Mouse (Mus musculus): ENCODE measurements around the gene Comtd1. TPM values are rescaled to one million over a fixed set of nuclear protein-coding genes. Genes with fewer than 3 reads are reported as not detected.

Gene Comtd1
- total RNA-seq, 2 experiments from 2014 or later, result 32.3 to 34.7 TPM

GRCm38 (mm10) chr14:21838336-21839017, 10.3 kb downstream of the Comtd1 start:
- DNase-seq (ENCODE audit: low spot score in 2 of 2), result no peak

GRCm38 (mm10) chr14:21831830-21832403, 16.9 kb downstream of the Comtd1 start:
- no peak for DNase-seq (ENCODE audit: low spot score in 2 of 2)

GRCm38 (mm10) chr14:21830876-21831767, 17.7 kb downstream of the Comtd1 start:
- DNase-seq (ENCODE audit: low spot score in 2 of 2), result peak; percentile 96 to 98

DNA sequence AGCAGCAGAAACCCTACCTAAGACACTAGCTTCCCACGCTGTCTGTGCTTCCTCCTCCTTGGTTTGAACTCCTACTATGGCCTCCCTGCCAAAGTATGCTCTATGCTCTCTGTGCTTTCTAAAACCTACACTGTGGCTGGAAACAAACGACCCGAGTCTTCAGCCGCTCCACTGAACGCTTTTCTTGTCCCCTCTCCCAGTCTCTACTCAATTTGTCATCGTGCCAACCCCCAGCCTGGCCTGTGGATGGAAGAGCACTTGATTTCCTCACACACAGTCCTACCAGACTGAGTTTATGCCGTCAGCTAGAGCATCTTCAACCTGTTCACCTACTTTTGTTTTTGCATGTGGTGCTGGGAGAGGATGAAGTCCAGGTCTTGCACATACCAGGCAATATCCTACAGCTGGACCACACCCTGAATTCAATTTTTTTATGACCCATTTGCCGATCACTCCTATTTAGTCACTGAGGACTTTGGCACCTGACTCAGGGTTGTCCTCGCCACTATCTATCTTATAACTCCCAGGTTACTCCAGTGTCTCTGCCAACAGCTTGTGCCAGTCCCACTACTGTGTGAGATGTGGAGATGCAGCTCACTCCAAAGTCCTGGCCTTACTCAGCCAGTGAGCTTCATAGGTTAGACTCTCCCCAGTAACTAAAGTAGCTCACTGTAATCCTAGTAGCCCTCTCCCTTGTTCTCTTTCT, 22.8 kb downstream of the Comtd1 start:
- no peak for DNase-seq (ENCODE audit: low spot score in 2 of 2)

DNA sequence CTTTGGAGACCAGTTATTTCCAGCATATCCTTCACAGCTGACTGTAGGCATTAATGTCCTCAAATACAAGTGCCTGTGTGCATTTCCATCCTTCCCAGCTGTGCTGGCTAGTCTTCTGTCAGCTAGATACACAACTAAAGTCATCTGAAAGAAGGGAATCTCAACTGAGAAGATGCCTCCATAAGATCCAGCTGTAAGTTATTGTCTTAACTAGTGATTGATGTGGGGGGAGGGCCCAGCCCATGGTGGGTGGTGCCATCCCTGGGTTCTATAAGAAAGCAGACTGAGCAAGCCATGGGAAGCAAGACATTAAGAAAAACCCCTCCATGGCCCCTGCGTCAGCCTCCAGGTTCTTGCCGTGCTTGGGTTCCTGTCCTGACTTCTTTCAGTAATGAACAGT, 23.8 kb downstream of the Comtd1 start, which contains the start of gene Vdac2:
Vdac2 (plus strand) TSS at position 301 of the 400 bp plus-strand sequence.
- no peak for DNase-seq (ENCODE audit: low spot score in 2 of 2)

GRCm38 (mm10) chr14:21823897-21824296, 24.9 kb downstream of the Comtd1 start:
- DNase-seq (ENCODE audit: low spot score in 2 of 2), result no peak

- peak; percentile 31 to 53 for DNase-seq (ENCODE audit: low spot score in 2 of 2)
Observed at GRCm38 (mm10) chr14:21822795-21823374, 25.9 kb downstream of the Comtd1 start.

- DNase-seq (ENCODE audit: low spot score in 2 of 2), result no peak
Observed at GRCm38 (mm10) chr14:21822307-21822706, 26.5 kb downstream of the Comtd1 start.

DNA sequence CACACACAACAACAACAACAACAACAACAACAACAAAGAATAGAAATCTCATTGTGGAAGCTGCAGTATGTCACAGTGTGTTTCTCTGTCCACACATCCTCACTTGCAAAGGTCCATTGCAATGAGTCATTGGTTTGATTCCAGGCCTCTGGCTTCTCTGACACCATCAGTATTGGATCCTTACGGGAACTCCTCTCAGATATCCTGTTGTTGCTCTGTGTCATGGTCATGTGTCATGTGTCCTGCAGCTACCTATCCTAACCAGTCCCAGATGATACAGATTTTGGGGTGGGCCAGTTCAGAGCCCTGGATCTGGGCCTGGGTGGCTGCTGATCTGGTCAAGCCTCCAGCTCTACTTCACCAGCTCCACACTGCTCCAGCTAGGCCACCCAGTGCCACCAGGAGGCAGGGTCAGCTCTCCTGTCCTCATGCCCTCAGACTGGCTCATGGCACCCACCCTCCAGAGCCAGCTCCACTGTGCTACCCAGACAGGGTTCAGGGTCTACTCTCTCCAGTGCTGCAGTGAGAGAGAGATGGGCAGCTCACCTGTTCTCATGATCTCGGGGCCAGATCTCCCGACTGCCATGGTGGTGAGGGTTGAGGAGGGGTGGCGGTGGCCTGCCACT, 27.8 kb downstream of the Comtd1 start:
- DNase-seq (ENCODE audit: low spot score in 2 of 2), result no peak

DNA sequence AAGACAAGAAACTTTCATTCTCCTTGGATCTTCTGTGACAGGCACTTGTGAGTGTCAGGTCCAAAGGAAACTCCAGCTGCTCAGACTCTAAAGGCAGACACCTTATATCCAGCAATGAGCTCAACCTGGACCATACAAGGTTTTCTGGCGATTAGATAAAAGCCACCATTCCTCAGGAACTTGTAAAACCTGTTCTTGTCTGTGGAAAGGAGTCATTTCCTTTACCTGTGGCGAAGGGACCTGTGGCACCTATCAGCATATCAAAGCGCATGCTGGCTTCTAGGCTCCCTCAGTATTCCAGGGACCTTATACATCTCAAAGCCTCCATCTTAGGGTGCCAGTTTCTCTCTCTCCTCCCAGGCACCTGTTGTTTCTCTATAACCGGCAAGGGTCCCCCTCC, 31.3 kb downstream of the Comtd1 start:
- no peak for DNase-seq (ENCODE audit: low spot score in 2 of 2)

DNA sequence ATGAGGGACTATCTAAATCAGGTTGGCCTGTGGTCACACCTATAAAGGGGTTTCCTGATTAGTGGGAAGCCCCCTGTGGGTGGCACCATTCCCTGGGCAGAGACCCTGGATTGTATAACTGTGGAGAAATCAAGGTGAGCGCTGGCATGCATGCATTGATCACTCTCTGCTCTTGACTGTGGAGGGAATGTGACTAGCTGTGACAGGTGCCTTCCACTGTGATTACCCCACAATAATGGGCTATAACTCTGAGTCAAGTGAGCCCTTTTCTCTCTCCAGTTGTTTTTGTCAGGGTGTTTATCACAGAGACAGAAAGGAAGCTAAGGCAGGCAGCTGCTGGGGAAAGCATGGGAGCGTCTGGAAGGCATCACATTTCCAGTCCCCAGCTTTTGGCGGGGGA, 32.5 kb downstream of the Comtd1 start:
- no peak for DNase-seq (ENCODE audit: low spot score in 2 of 2)

- no peak for DNase-seq (ENCODE audit: low spot score in 2 of 2)
Observed at GRCm38 (mm10) chr14:21814606-21815005, 34.2 kb downstream of the Comtd1 start.

DNA sequence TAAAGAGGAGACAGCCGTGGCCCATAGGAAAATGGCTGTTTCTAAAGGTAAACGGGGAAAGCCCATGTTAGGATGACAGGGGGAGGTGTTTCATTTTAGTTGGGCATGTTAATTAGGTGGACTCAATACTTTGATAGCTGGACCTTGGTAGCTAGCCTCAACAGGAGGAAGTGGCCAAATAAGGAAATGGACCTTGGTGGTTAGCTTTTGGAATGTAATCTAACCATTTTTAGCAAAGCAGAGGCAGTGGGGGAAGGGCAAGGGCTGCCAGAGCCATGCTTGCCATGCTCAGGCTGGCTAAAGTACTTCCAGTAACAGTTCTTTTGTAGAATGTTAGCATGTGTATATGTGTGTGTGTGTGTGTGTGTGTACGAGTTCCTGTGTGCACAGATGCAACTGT, 34.9 kb downstream of the Comtd1 start:
- no peak for DNase-seq (ENCODE audit: low spot score in 2 of 2)

GRCm38 (mm10) chr14:21813216-21813615, 35.6 kb downstream of the Comtd1 start:
- DNase-seq (ENCODE audit: low spot score in 2 of 2), result no peak

- DNase-seq (ENCODE audit: low spot score in 2 of 2), result peak; percentile 17 to 37
Observed at GRCm38 (mm10) chr14:21812590-21813162, 36.1 kb downstream of the Comtd1 start.

- no peak for DNase-seq (ENCODE audit: low spot score in 2 of 2)
Observed at GRCm38 (mm10) chr14:21811744-21812393, 36.9 kb downstream of the Comtd1 start.

DNA sequence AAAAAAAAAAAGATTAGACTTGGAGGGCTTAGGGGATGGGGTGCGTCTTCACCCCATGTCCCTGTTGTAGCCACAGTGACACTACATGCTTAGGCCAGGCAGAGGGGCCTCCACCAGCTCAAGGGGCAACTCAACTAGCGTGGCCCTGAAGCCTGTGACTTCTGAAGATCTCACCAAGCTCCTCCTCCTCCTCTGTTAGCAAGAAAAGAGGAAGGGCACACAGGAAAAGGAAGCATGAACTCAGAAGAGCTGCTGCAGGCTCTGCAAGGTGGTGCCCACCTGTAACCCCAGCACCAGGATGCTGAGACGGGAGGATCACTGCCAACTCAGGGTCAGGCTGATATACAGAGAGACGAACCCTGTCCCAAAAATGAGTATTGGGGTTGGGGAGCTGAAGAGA, 37.5 kb downstream of the Comtd1 start:
- no peak for DNase-seq (ENCODE audit: low spot score in 2 of 2)

- DNase-seq (ENCODE audit: low spot score in 2 of 2), result no peak
Observed at GRCm38 (mm10) chr14:21809418-21809817, 39.4 kb downstream of the Comtd1 start.

- DNase-seq (ENCODE audit: low spot score in 2 of 2), result no peak
Observed at GRCm38 (mm10) chr14:21808208-21808922, 40.4 kb downstream of the Comtd1 start.
